Mouse (Mus musculus) kidney, adult 8-10 months (tissue): ENCODE data around the gene Tpd52l1.
"Not testable (repeated sequence)": the region's sequence is repeated elsewhere in the genome, so short reads cannot be mapped to it uniquely, and the experiment has no call there.

Source experiments
- DNase-seq, 2 experiments: peaks; one replicate each; pipeline ENCODE4 v3.0.0; 2022

Tpd52l1 gene

DNA sequence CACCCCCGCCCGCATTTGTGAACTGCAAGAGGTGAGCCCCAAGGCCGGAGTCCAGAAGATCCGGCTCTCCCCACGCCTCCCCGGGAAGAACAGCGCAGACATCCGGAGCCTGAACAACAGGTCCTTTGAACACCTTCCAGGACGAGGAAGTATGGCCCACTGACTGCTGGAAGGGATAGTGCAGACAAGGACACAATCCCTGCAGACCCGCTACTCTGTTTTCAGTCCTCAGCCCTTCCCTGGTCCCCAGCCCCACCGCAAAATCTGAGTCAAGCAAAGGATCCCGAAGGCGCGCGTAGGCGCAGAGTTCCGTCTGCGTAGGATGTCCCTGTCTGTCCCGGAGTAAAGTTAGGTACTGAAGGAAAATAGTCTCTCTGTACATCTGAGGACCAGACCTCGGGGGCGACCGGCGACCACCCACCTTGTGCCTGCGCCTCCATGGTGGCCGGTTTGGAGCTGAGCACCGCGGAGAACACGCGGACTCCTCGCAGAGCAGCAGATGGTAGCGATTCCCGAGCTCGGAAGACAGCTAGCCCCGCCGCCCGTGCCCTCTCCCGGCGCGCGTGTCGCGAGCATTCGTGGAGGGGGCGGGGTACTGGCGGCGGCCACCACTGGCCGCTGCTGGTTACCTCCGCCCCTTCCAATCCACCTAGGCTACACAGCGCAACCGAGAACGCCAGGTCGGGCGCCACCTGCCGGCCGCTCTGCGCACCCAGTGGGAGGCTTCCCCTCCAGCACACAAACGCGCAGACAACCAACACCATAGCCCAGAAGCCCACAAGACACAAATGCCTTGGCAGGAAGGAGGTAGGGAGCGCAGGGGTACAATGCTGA is at the start of gene Tpd52l1:
Gene Tpd52l1 (minus strand): TSS at position 668 of the 834 bp plus-strand sequence.
- peak; percentile 84 to 89 for DNase-seq

GRCm38 (mm10) chr10:31494296-31494695 is 48.5 kb upstream of the Tpd52l1 start:
- no peak for DNase-seq

DNA sequence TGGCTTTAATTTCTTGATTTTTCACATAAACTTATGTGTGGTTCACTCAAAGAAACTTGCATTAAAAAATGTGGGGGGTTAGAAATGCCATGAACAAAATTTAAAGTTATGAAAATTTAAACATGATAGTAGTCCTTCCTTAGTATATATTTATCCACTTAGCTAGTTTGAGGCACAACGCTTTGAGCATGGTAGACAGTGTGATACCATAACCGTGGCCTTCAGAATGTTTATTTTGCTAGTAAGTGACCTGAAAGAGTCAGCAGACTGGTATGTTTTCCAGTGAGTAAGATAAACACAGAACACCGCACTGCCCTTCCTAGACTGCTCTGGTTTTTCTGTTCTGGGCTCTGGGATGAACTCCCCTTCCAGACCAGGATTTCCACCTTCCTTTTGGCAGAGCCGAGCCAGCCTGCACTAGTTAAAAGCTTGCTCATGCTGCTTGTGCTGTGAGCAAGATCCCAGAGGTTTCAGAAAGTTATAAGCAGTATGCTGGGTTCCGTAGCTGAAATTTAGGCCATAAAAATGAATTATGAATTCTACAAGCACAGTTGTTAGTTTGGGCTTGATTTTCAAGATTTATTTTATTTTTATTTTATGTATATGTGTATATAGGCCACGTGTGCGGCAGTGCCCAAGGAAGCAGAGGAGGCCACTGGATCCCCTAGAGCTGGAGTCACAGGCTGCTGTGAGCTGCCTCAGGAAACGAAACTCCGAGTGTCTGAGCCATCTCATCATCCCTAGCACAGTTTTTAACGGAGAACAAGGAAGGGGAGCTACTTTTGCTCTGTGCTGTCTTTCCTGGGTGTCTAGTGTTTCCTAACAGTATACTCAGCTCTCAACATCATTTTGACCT is 21.5 kb upstream of the Tpd52l1 start:
- DNase-seq, result no peak

- no peak for DNase-seq
Measured at GRCm38 (mm10) chr10:31465840-31466541, 20.2 kb upstream of the Tpd52l1 start.

DNA sequence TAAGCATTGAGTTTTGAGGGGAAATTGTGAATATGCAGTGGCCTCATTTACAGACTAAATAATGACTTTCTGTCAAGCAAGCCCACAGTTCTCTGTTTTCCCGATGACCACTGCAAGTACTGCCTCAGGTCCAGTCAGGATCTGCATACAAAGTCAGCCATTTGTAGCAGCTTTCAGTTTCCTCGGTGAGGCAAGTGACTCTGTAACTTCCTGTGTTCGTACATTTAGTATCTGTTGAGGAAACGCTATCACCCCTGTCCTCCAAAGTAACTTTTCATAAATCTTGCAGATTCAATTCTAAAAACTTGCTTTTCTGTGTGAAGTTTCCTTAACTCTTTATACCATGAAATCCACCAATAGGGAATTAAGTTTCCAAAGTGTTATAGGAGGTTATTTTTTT is 19.7 kb upstream of the Tpd52l1 start:
- no peak for DNase-seq

- DNase-seq, result no peak
Measured at GRCm38 (mm10) chr10:31463044-31463443, 17.3 kb upstream of the Tpd52l1 start.

GRCm38 (mm10) chr10:31456806-31457205 is 11.0 kb upstream of the Tpd52l1 start:
- DNase-seq, result no peak

DNA sequence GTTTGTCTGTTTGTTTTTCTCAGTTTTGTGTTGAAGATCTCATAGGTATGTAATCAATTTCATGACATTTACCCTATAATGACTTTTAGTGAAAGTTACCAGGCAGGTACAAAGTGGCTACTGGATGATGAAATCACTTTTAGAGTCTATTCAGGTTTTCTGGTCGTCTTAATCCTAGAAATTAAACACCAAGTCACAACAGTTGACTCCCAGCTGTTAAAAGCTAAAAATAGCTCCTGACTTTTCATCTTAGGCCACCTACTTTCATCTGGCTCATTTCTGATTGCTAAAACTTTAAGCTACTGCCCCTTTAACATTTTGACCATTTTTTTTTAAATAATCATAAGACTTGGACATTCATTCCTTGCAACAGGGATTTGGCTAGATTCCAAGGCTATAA is 1.3 kb upstream of the Tpd52l1 start:
- DNase-seq, result no peak

- DNase-seq, result no peak
Measured at GRCm38 (mm10) chr10:31444206-31444605, 1.6 kb downstream of the Tpd52l1 start.

GRCm38 (mm10) chr10:31441491-31441890 is 4.3 kb downstream of the Tpd52l1 start:
- DNase-seq, result no peak

- DNase-seq, result no peak
Measured at GRCm38 (mm10) chr10:31436047-31436446, 9.7 kb downstream of the Tpd52l1 start.

GRCm38 (mm10) chr10:31417956-31418355 is 27.8 kb downstream of the Tpd52l1 start:
- DNase-seq, result no peak

GRCm38 (mm10) chr10:31392990-31393389 is 52.8 kb downstream of the Tpd52l1 start:
- no peak for DNase-seq

GRCm38 (mm10) chr10:31390777-31391395 is 54.9 kb downstream of the Tpd52l1 start:
- DNase-seq, result peak; percentile 23 to 46

DNA sequence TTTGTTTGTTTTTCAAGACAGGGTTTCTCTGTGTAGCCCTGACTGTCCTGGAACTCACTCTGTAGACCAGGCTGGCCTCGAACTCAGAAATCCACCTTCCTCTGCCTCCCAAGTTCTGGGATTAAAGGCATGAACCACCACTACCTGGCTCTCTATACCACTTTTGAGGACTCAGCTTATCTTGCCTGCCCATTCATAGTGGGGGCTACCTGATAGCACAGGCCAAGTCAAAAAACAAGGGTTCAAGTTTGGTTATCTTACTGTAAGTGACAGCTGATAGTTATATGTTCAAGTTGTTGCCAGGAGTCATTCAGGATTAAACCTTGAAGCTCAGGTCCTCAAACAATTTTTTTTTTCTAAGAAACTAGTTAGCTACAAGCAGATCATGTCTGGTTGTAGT is 57.2 kb downstream of the Tpd52l1 start:
- DNase-seq, result not testable (repeated sequence)

- peak in 1 of 2 experiments; percentile 14 for DNase-seq
Measured at GRCm38 (mm10) chr10:31370200-31370599, 75.6 kb downstream of the Tpd52l1 start.

GRCm38 (mm10) chr10:31359749-31360148 is 86.0 kb downstream of the Tpd52l1 start:
- DNase-seq, result no peak

DNA sequence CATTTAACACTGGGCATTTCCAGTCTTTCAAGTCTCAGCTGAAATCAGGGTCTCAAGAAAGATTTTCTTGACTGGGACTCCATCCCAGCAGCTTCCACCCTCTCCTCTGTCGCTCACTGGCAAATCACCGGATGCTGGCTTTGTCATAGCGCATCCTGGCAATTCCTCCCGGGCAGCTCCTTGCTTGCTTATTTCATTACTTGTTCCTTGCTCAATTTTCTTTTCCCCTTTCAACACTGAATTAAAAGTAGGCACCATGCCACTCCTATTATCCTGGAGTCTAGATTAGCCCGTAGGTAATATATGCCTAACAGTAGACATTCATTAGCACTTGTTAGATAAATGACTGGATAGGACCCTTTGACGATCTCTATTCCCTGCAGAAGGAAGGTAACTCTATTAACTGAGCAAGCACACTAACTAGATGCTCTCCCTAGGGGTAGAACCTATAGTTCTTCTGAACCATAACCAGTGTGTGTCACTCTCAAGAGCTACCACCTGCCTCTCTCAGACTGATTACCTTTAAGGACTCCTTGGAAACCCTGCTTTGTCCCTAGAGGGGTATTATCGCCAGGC is 90.8 kb downstream of the Tpd52l1 start:
- no peak for DNase-seq

GRCm38 (mm10) chr10:31354141-31354540 is 91.6 kb downstream of the Tpd52l1 start:
- no peak for DNase-seq

DNA sequence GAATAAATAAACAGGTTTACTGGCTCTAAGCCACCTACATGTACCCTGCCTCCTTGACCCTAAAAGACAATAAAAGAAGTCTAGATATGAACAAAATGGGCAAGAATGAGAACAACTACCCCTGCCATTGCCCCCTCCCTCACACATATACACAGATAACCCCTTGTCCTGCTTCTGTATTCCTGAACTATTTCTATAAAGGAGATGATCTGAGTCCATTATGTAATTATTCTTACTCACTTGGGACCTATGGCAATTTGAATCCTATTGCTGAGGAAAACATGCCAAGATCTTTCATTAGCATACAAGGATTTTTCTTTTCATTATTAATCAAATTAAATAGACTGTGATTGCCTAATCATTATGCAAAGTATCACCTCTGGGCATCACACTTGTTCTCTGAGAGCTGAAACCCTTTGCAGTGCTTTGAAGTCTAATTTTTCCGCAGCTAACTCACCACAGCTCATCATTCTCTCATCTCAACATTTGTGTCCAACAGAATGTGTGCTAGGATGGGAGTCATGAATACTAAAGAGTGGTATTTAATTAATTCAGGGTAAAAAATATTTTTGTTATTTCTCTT is 92.8 kb downstream of the Tpd52l1 start:
- DNase-seq, result no peak

DNA sequence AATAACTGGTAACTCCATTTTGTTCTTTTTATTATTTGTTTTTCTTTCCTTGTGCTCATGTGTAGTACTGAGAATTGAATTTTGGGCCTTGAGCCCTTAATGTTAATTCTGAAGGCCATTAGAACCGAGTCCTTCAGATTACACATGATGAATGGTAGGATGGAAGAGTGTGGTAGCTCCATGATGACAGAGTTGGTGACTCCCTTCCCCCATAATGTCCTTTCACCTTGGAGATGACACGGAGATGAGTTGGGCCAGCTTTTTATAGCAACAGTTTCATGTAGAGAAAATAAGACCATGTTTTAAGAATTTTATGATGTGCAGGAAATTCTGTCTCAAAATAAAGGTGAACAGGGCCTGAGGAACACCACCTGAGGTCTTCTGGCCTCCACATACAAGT is 94.7 kb downstream of the Tpd52l1 start:
- DNase-seq, result no peak

DNA sequence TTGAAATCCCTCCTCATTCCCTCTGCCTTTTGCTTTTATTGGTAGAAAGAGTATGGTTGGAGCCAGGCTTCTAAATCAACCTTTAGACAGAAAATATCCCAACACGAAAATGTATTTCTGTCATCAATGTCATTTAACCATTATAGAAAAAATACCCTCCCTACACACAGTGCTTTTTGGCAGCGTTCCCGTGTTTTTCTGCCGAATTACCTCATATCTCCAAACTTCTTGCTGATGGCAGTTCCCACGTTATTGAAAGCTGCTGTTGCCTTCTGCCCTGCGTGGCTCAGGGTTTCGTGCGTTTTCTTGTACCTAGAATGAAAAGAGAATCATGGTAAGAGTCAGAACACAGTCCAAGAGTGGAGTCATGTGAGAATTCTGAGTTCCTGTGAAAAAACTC is 99.4 kb downstream of the Tpd52l1 start:
- DNase-seq, result no peak
